Mouse (Mus musculus): ENCODE measurements around the gene Rdh11. TPM values are rescaled to one million over a fixed set of nuclear protein-coding genes. Genes with fewer than 3 reads are reported as not detected.

Gene Rdh11
- total and polyA plus RNA-seq, 2 experiments = 46.4 to 60.5 TPM

DNA sequence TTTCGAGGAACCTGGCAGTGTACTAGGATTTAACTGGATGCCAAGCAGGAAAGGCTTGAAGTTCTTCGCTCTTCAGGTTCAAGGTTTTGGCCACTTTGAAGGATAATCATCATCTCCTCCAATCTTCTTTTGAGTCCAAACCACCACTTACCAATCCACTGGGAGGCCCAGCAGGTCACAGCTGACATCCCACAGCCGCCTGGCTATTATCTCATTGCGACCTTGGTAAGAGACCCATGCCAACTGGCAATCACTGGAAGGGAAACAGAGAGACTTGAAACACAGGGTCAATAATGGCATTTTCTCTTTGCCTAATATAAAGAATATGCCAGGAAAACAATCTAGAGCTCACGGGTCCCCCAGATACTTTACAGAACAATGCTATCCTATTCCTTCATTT is 16.1 kb downstream of the Rdh11 start:
- no peaks in the 10 kb centered on the region for H3K27me3 ChIP-seq (ENCODE audit: control insufficient read depth, insufficient read depth, low read length)
- H3K27ac ChIP-seq (replicated peaks; ENCODE audit: insufficient read depth, low read depth, low read length) = no peak overlapping the region
- H3K9ac ChIP-seq (ENCODE audit: low read depth, low read length) = no peak overlapping the region
- no peak overlapping the region for H3K4me3 ChIP-seq (ENCODE audit: insufficient read depth, low read depth, low read length)
- WGBS = 58% methylated on average over 5 of the region's 5 CpGs
- peaks cover 9% of the 10 kb centered on the region for H3K79me2 ChIP-seq (ENCODE audit: control insufficient read depth, insufficient read depth, low read length)
- no peak for TF ChIP-seq POLR2A (IDR thresholded peaks at IDR 0.05; ENCODE audit: extremely low read depth, insufficient read depth, low read length)
- TF ChIP-seq CTCF (IDR thresholded peaks at IDR 0.05; ENCODE audit: low read depth, low read length) = no peak
- peaks cover 9% of the 10 kb centered on the region for H3K4me1 ChIP-seq (ENCODE audit: control insufficient read depth, insufficient read depth, low read length)
- peaks cover 20% of the 10 kb centered on the region for H3K36me3 ChIP-seq (ENCODE audit: control insufficient read depth, insufficient read depth, low read length)
- peak; percentile 52 for DNase-seq (ENCODE audit: extremely low read depth, low read depth, low spot score)

DNA sequence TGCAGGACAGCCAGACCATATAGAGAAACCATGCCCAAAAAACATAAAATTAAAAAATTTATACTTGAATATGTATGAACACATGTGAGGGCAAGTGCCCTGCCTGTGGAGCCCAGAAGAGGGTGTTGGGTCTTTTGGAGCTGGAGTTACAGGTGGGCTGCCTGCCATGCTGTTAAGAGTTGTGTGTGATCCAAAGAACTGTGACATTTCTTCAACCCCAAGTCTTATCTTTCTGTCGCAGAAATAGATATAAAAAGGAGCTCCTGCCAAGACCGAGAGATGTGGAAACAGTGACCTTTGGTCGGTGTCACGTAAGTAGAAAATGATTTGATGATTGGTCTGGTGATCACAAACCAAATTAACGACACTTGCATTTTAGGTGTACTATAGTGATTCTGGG is 18.4 kb downstream of the Rdh11 start:
- Histone ChIP-seq H3K4me3 (ENCODE audit: insufficient read depth, low read depth, low read length) (no peak overlapping the region), H3K79me2 (ENCODE audit: control insufficient read depth, insufficient read depth, low read length) (peaks cover 13% of the 10 kb centered on the region), H3K27ac (replicated peaks; ENCODE audit: insufficient read depth, low read depth, low read length) (peak overlapping the region; percentile 46), H3K9ac (ENCODE audit: low read depth, low read length) (no peak overlapping the region), H3K4me1 (ENCODE audit: control insufficient read depth, insufficient read depth, low read length) (peaks cover 9% of the 10 kb centered on the region), H3K27me3 (ENCODE audit: control insufficient read depth, insufficient read depth, low read length) (no peaks in the 10 kb centered on the region), H3K36me3 (ENCODE audit: control insufficient read depth, insufficient read depth, low read length) (peaks cover 17% of the 10 kb centered on the region)
- TF ChIP-seq CTCF (IDR thresholded peaks at IDR 0.05; ENCODE audit: low read depth, low read length) (peak; percentile 1; the same call in 1 of the 2 replicates), POLR2A (IDR thresholded peaks at IDR 0.05; ENCODE audit: extremely low read depth, insufficient read depth, low read length) (no peak)
- DNase-seq (ENCODE audit: extremely low read depth, low read depth, low spot score) = peak; percentile 95
- 25% methylated on average over 5 of the region's 5 CpGs for WGBS

GRCm38 (mm10) chr12:79172019-79172941 is 19.8 kb downstream of the Rdh11 start, which contains the start of gene Vti1b:
Gene Vti1b, minus strand, starts transcription at chr12:79172667.
- peak; percentile 85 for DNase-seq (ENCODE audit: extremely low read depth, low read depth, low spot score)
- TF ChIP-seq POLR2A (IDR thresholded peaks at IDR 0.05; ENCODE audit: extremely low read depth, insufficient read depth, low read length) (peak; percentile 58; the same call in 1 of the 2 replicates), CTCF (IDR thresholded peaks at IDR 0.05; ENCODE audit: low read depth, low read length) (peak; percentile 59)

GRCm38 (mm10) chr12:79171269-79171995 is 20.7 kb downstream of the Rdh11 start:
- TF ChIP-seq CTCF (IDR thresholded peaks at IDR 0.05; ENCODE audit: low read depth, low read length) = no peak
- no peak for TF ChIP-seq POLR2A (IDR thresholded peaks at IDR 0.05; ENCODE audit: extremely low read depth, insufficient read depth, low read length)
- Histone ChIP-seq H3K4me1 (ENCODE audit: control insufficient read depth, insufficient read depth, low read length) (peaks cover 7% of the 10 kb centered on the region), H3K27ac (replicated peaks; ENCODE audit: insufficient read depth, low read depth, low read length) (no peak overlapping the region), H3K27me3 (ENCODE audit: control insufficient read depth, insufficient read depth, low read length) (no peaks in the 10 kb centered on the region), H3K79me2 (ENCODE audit: control insufficient read depth, insufficient read depth, low read length) (peaks cover 17% of the 10 kb centered on the region), H3K9ac (ENCODE audit: low read depth, low read length) (no peak overlapping the region; the same call in 1 of the 2 replicates), H3K36me3 (ENCODE audit: control insufficient read depth, insufficient read depth, low read length) (peaks cover 13% of the 10 kb centered on the region), H3K4me3 (ENCODE audit: insufficient read depth, low read depth, low read length) (peak overlapping the region; percentile 98)
- 33% methylated on average over 12 of the region's 12 CpGs for WGBS
- DNase-seq (ENCODE audit: extremely low read depth, low read depth, low spot score) = no peak

More at GRCm38 (mm10) chr12:79172019-79172941, 19.8 kb downstream of the Rdh11 start, which contains the start of gene Vti1b:
- H3K27me3 ChIP-seq (ENCODE audit: control insufficient read depth, insufficient read depth, low read length) = no peaks in the 10 kb centered on the region
- H3K4me1 ChIP-seq (ENCODE audit: control insufficient read depth, insufficient read depth, low read length) = peaks cover 9% of the 10 kb centered on the region
- H3K4me3 ChIP-seq (ENCODE audit: insufficient read depth, low read depth, low read length) = peak within 1 kb of the TSS; percentile 98
- peak within 1 kb of the TSS; percentile 87 for H3K9ac ChIP-seq (ENCODE audit: low read depth, low read length)
- H3K27ac ChIP-seq (replicated peaks; ENCODE audit: insufficient read depth, low read depth, low read length) = peak within 1 kb of the TSS; percentile 99
- WGBS = under 1% methylated on average over 73 of the region's 73 CpGs
- H3K36me3 ChIP-seq (ENCODE audit: control insufficient read depth, insufficient read depth, low read length) = peaks cover 11% of the 10 kb centered on the region
- H3K79me2 ChIP-seq (ENCODE audit: control insufficient read depth, insufficient read depth, low read length) = peaks cover 13% of the 10 kb centered on the region

- 83% methylated on average over 3 of the region's 3 CpGs for WGBS
- peaks cover 13% of the 10 kb centered on the region for H3K36me3 ChIP-seq (ENCODE audit: control insufficient read depth, insufficient read depth, low read length)
- no peak overlapping the region for H3K27ac ChIP-seq (replicated peaks; ENCODE audit: insufficient read depth, low read depth, low read length)
- DNase-seq (ENCODE audit: extremely low read depth, low read depth, low spot score) = no peak
- peaks cover 17% of the 10 kb centered on the region for H3K79me2 ChIP-seq (ENCODE audit: control insufficient read depth, insufficient read depth, low read length)
- no peak overlapping the region for H3K4me3 ChIP-seq (ENCODE audit: insufficient read depth, low read depth, low read length)
- no peaks in the 10 kb centered on the region for H3K27me3 ChIP-seq (ENCODE audit: control insufficient read depth, insufficient read depth, low read length)
- no peak overlapping the region for H3K9ac ChIP-seq (ENCODE audit: low read depth, low read length)
- TF ChIP-seq CTCF (IDR thresholded peaks at IDR 0.05; ENCODE audit: low read depth, low read length) (no peak), POLR2A (IDR thresholded peaks at IDR 0.05; ENCODE audit: extremely low read depth, insufficient read depth, low read length) (no peak)
- H3K4me1 ChIP-seq (ENCODE audit: control insufficient read depth, insufficient read depth, low read length) = peaks cover 7% of the 10 kb centered on the region
These were observed 21.7 kb downstream of the Rdh11 start for GRCm38 (mm10) chr12:79170421-79170820.
